Mouse (Mus musculus): Measurements from ENCODE around the gene Gpr173. TPM values are rescaled to one million over a fixed set of nuclear protein-coding genes. Genes with fewer than 3 reads are reported as not detected.
"Not testable (repeated sequence)": the region's sequence is repeated elsewhere in the genome, so short reads cannot be mapped to it uniquely, and the experiment has no call there.

The Gpr173 gene
- polyA plus RNA-seq, 1 experiment from 2014 or later: 6.8 TPM

DNA sequence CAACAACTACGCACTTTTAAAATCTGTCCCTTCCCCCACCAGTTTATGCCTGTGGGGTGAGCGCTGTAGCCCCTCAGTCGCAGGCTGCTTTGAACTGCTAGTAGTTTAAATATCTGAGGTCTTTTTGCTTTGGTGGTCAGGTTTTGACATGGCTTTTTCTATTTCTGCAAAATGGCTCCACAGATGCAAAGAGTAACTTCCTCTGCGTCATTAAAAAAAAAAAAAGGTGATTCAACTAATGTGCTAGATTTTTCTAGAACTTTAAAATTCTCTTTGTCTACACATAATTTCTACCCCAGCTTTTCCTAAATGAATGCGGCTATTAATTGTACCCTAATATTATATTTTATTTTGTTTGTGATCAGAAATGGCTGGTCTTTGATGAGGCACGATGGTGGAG is 25.6 kb downstream of the Gpr173 start:
- peaks cover 19% of the 10 kb centered on the region for H3K36me3 ChIP-seq (ENCODE audit: control insufficient read depth, insufficient read depth, low read length)
- H3K9ac ChIP-seq (replicated peaks; ENCODE audit: low read length): no peak overlapping the region
- no peaks in the 10 kb centered on the region for H3K9me3 ChIP-seq (ENCODE audit: control insufficient read depth, low read length)
- H3K27ac ChIP-seq (replicated peaks; ENCODE audit: low read depth, low read length): peak overlapping the region; percentile 86
- H3K4me2 ChIP-seq (ENCODE audit: low read length): peak overlapping the region; percentile 52
- DNase-seq (no peak), ATAC-seq (ENCODE audit: low FRiP score, low TSS enrichment) (no peak)
- H3K4me3 ChIP-seq (replicated peaks; ENCODE audit: low read depth, low read length): peak overlapping the region; percentile 53
- H3K27me3 ChIP-seq (ENCODE audit: control insufficient read depth, insufficient read depth, low read length): peaks cover 20% of the 10 kb centered on the region; the same call in 1 of the 2 replicates
- peaks cover 9% of the 10 kb centered on the region; the same call in 1 of the 2 replicates for H3K4me1 ChIP-seq (ENCODE audit: control insufficient read depth, insufficient read depth, low read length)
- WGBS: 31% methylated on average over 6 of the region's 6 CpGs

- 16% methylated on average over 19 of the region's 27 CpGs for WGBS
- peak; percentile 97 for ATAC-seq (ENCODE audit: low FRiP score, low TSS enrichment)
These were observed 26.1 kb downstream of the Gpr173 start, which contains the start of gene Tspyl2 for GRCm38 (mm10) chrX:152342358-152342901. TSS of gene Tspyl2 (minus strand) at chrX:152342425.

GRCm38 (mm10) chrX:152341496-152341895 is 27.0 kb downstream of the Gpr173 start:
- DNase-seq (peak; percentile 18), ATAC-seq (ENCODE audit: low FRiP score, low TSS enrichment) (no peak)
- Histone ChIP-seq H3K27me3 (ENCODE audit: control insufficient read depth, insufficient read depth, low read length) (peaks cover 21% of the 10 kb centered on the region; the same call in 1 of the 2 replicates), H3K27ac (replicated peaks; ENCODE audit: low read depth, low read length) (peak overlapping the region; percentile 87), H3K9ac (replicated peaks; ENCODE audit: low read length) (peak overlapping the region; percentile 81), H3K4me3 (replicated peaks; ENCODE audit: low read depth, low read length) (peak overlapping the region; percentile 53), H3K9me3 (ENCODE audit: control insufficient read depth, low read length) (no peaks in the 10 kb centered on the region), H3K4me2 (ENCODE audit: low read length) (peak overlapping the region; percentile 58), H3K36me3 (ENCODE audit: control insufficient read depth, insufficient read depth, low read length) (peaks cover 20% of the 10 kb centered on the region), H3K4me1 (ENCODE audit: control insufficient read depth, insufficient read depth, low read length) (peaks cover 16% of the 10 kb centered on the region; the same call in 1 of the 2 replicates)
- 32% methylated on average over 11 of the region's 11 CpGs for WGBS

More at GRCm38 (mm10) chrX:152342358-152342901, 26.1 kb downstream of the Gpr173 start, which contains the start of gene Tspyl2:
- peak within 1 kb of the TSS; percentile 81 for H3K9ac ChIP-seq (replicated peaks; ENCODE audit: low read length)
- peak within 1 kb of the TSS; percentile 58 for H3K4me2 ChIP-seq (ENCODE audit: low read length)
- H3K9me3 ChIP-seq (ENCODE audit: control insufficient read depth, low read length): no peaks in the 10 kb centered on the region
- peak within 1 kb of the TSS; percentile 53 for H3K4me3 ChIP-seq (replicated peaks; ENCODE audit: low read depth, low read length)
- H3K36me3 ChIP-seq (ENCODE audit: control insufficient read depth, insufficient read depth, low read length): peaks cover 20% of the 10 kb centered on the region
- H3K27ac ChIP-seq (replicated peaks; ENCODE audit: low read depth, low read length): peak within 1 kb of the TSS; percentile 87
- DNase-seq: peak; percentile 93
- H3K4me1 ChIP-seq (ENCODE audit: control insufficient read depth, insufficient read depth, low read length): peaks cover 14% of the 10 kb centered on the region; the same call in 1 of the 2 replicates
- H3K27me3 ChIP-seq (ENCODE audit: control insufficient read depth, insufficient read depth, low read length): peaks cover 20% of the 10 kb centered on the region; the same call in 1 of the 2 replicates

GRCm38 (mm10) chrX:152336546-152337332 is 31.8 kb downstream of the Gpr173 start:
- WGBS: 14% methylated on average over 33 of the region's 33 CpGs
- peak overlapping the region; percentile 26 for H3K4me3 ChIP-seq (replicated peaks; ENCODE audit: low read depth, low read length)
- DNase-seq: peak; percentile 94
- peaks cover 20% of the 10 kb centered on the region for H3K36me3 ChIP-seq (ENCODE audit: control insufficient read depth, insufficient read depth, low read length)
- peak overlapping the region; percentile 56 for H3K4me2 ChIP-seq (ENCODE audit: low read length)
- H3K27me3 ChIP-seq (ENCODE audit: control insufficient read depth, insufficient read depth, low read length): 0 out of 2 replicates have a peak, but pooled peaks cover 9% of the 10 kb centered on the region
- H3K9me3 ChIP-seq (ENCODE audit: control insufficient read depth, low read length): no peaks in the 10 kb centered on the region
- peaks cover 16% of the 10 kb centered on the region; the same call in 1 of the 2 replicates for H3K4me1 ChIP-seq (ENCODE audit: control insufficient read depth, insufficient read depth, low read length)
- peak overlapping the region; percentile 96 for H3K27ac ChIP-seq (replicated peaks; ENCODE audit: low read depth, low read length)
- peak overlapping the region; percentile 63; the same call in 1 of the 2 replicates for H3K9ac ChIP-seq (replicated peaks; ENCODE audit: low read length)
- peak; percentile 99 for ATAC-seq (ENCODE audit: low FRiP score, low TSS enrichment)

GRCm38 (mm10) chrX:152336123-152336522 is 32.4 kb downstream of the Gpr173 start:
- Histone ChIP-seq H3K4me2 (ENCODE audit: low read length) (peak overlapping the region; percentile 35), H3K36me3 (ENCODE audit: control insufficient read depth, insufficient read depth, low read length) (peaks cover 20% of the 10 kb centered on the region), H3K27ac (replicated peaks; ENCODE audit: low read depth, low read length) (peak overlapping the region; percentile 96), H3K4me1 (ENCODE audit: control insufficient read depth, insufficient read depth, low read length) (peaks cover 15% of the 10 kb centered on the region; the same call in 1 of the 2 replicates)
- peak; percentile 54 for ATAC-seq (ENCODE audit: low FRiP score, low TSS enrichment)
- 55% methylated on average over 4 of the region's 4 CpGs for WGBS
- not testable (repeated sequence) for DNase-seq; H3K27me3 ChIP-seq (ENCODE audit: control insufficient read depth, insufficient read depth, low read length); H3K4me3 ChIP-seq (replicated peaks; ENCODE audit: low read depth, low read length); H3K9me3 ChIP-seq (ENCODE audit: control insufficient read depth, low read length); H3K9ac ChIP-seq (replicated peaks; ENCODE audit: low read length)

- not testable (repeated sequence) for H3K9ac ChIP-seq (replicated peaks; ENCODE audit: low read length); H3K4me1 ChIP-seq (ENCODE audit: control insufficient read depth, insufficient read depth, low read length); H3K36me3 ChIP-seq (ENCODE audit: control insufficient read depth, insufficient read depth, low read length); ATAC-seq (ENCODE audit: low FRiP score, low TSS enrichment); H3K27me3 ChIP-seq (ENCODE audit: control insufficient read depth, insufficient read depth, low read length); H3K4me3 ChIP-seq (replicated peaks; ENCODE audit: low read depth, low read length); H3K4me2 ChIP-seq (ENCODE audit: low read length); H3K9me3 ChIP-seq (ENCODE audit: control insufficient read depth, low read length); H3K27ac ChIP-seq (replicated peaks; ENCODE audit: low read depth, low read length); DNase-seq
These were observed 39.1 kb downstream of the Gpr173 start for GRCm38 (mm10) chrX:152329400-152329799.

DNA sequence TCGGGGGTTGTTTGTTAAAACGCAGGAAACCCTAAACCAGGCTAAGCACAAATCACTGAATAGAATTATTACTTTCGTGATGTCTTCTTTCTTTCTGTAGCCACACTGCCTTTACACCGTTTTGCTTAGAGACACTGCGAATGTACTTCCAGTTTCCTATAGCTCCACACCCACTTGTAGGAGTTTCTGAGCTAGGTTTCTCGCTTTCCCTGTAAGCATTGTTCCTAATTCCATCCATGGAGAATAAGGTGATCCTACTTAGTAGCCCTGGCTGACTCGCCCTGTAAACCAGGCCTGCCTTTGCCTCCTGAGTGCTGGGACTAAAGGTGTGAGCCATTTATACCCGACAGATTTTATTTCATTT is 40.8 kb downstream of the Gpr173 start:
- Histone ChIP-seq H3K27ac (replicated peaks; ENCODE audit: low read depth, low read length) (no peak overlapping the region), H3K4me3 (replicated peaks; ENCODE audit: low read depth, low read length) (peak overlapping the region; percentile 53), H3K4me1 (ENCODE audit: control insufficient read depth, insufficient read depth, low read length) (peaks cover 5% of the 10 kb centered on the region; the same call in 1 of the 2 replicates), H3K9me3 (ENCODE audit: control insufficient read depth, low read length) (no peaks in the 10 kb centered on the region), H3K9ac (replicated peaks; ENCODE audit: low read length) (no peak overlapping the region), H3K27me3 (ENCODE audit: control insufficient read depth, insufficient read depth, low read length) (peaks cover 3% of the 10 kb centered on the region; the same call in 1 of the 2 replicates), H3K36me3 (ENCODE audit: control insufficient read depth, insufficient read depth, low read length) (no peaks in the 10 kb centered on the region), H3K4me2 (ENCODE audit: low read length) (peak overlapping the region; percentile 54)
- no peak for DNase-seq
- ATAC-seq (ENCODE audit: low FRiP score, low TSS enrichment): no peak
- WGBS: 21% methylated on average over 8 of the region's 8 CpGs

DNA sequence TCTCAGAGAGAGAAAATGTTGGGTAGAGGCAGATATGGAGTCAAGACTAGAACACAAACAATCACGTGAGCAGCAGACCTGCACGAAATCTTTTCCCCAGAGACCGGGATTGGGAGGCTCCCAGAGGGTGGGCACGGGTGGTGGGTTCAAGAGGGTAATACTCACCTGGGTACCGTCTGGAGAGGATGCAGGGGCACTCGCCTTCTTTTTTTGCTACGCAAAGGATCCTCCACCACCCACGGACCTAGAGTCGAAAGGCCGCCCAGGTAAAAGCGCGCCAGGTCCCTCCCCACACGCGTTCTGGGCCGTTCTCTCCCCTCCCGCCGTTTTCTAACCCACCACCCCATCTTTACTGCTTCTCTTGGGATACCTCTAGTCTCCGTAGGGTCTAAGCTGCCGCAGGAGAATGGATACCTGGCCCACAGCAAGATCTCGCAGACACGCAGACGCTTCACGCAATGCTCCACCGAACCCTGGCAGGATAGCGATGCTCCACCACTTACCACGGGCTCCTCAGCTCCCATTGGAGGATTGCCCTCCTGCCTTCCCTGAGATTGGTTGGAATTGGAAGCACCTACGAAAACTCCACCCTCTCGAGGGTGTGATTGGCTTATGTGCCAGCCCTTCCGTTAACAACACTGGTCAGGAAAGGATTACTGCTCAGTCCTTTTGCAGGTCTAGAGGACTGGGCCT is 41.4 kb downstream of the Gpr173 start, which contains the start of gene Kantr:
Gene Kantr (minus strand): TSS at position 500 of the 693 bp plus-strand sequence.
- H3K4me2 ChIP-seq (ENCODE audit: low read length): peak within 1 kb of the TSS; percentile 54
- DNase-seq (peak; percentile 88), ATAC-seq (ENCODE audit: low FRiP score, low TSS enrichment) (peak; percentile 99)
- 15% methylated on average over 28 of the region's 29 CpGs for WGBS
- peak within 1 kb of the TSS; percentile 67 for H3K9ac ChIP-seq (replicated peaks; ENCODE audit: low read length)
- H3K9me3 ChIP-seq (ENCODE audit: control insufficient read depth, low read length): no peaks in the 10 kb centered on the region
- peaks cover 5% of the 10 kb centered on the region; the same call in 1 of the 2 replicates for H3K4me1 ChIP-seq (ENCODE audit: control insufficient read depth, insufficient read depth, low read length)
- peak within 1 kb of the TSS; percentile 73 for H3K27ac ChIP-seq (replicated peaks; ENCODE audit: low read depth, low read length)
- peak within 1 kb of the TSS; percentile 53 for H3K4me3 ChIP-seq (replicated peaks; ENCODE audit: low read depth, low read length)
- no peaks in the 10 kb centered on the region for H3K36me3 ChIP-seq (ENCODE audit: control insufficient read depth, insufficient read depth, low read length)
- peaks cover 3% of the 10 kb centered on the region; the same call in 1 of the 2 replicates for H3K27me3 ChIP-seq (ENCODE audit: control insufficient read depth, insufficient read depth, low read length)

All from midbrain, embryonic 14.5 days (tissue).